Mouse (Mus musculus) heart, embryonic 10.5 days (tissue): ENCODE data around the gene Pex5. TPM values are rescaled to one million over a fixed set of nuclear protein-coding genes. Genes with fewer than 3 reads are reported as not detected.

Experiments used
- DNase-seq: peaks from one replicate; pipeline ENCODE4 v3.0.0-alpha.2; 2017; ENCODE audit warnings: low spot score
- H3K27ac ChIP-seq: fragments of 300-500 bp; sonication (generic); 2 replicates; pipeline ENCODE4 v1.5.1; 2016; ENCODE audit warnings: mild to moderate bottlenecking
- H3K27me3 ChIP-seq: fragments of 300-500 bp; sonication (generic); 2 replicates; pipeline ENCODE4 v1.6.1; 2016; ENCODE audit warnings: mild to moderate bottlenecking; ENCODE audit not compliant: poor library complexity, insufficient read depth, severe bottlenecking
- H3K36me3 ChIP-seq: fragments of 300-500 bp; sonication (generic); 2 replicates; pipeline ENCODE4 v1.6.1; 2016; ENCODE audit warnings: mild to moderate bottlenecking, moderate library complexity
- H3K4me1 ChIP-seq: fragments of 300-500 bp; sonication (generic); 2 replicates; pipeline ENCODE4 v1.6.1; 2016; ENCODE audit warnings: mild to moderate bottlenecking
- H3K4me3 ChIP-seq: fragments of 300-500 bp; sonication (generic); 2 replicates; pipeline ENCODE4 v1.5.1; 2016; ENCODE audit warnings: mild to moderate bottlenecking, moderate library complexity
- H3K9me3 ChIP-seq: fragments of 300-500 bp; sonication (generic); 2 replicates; pipeline ENCODE4 v1.6.1; 2016; ENCODE audit warnings: mild to moderate bottlenecking, moderate library complexity
- WGBS: fragments of 180-500 bp; shearing (Covaris S2); methylation state at CpG from one replicate; pipeline ENCODE4 v1.1.7; 2016; 5-methylcytosine and 5-hydroxymethylcytosine counted together
- polyA plus RNA-seq: library from polyadenylated mRNA; unstranded; fragments of >200 nt; fragmentation: Nextera tagmentation; extraction: Ambion mirVana; gene quantifications from 2 replicates; pipeline ENCODE4 v1.2.1, GENCODE M21; 2016

Gene Pex5
- polyA plus RNA-seq, 1 experiment from 2014 or later = 31.9 TPM

DNA sequence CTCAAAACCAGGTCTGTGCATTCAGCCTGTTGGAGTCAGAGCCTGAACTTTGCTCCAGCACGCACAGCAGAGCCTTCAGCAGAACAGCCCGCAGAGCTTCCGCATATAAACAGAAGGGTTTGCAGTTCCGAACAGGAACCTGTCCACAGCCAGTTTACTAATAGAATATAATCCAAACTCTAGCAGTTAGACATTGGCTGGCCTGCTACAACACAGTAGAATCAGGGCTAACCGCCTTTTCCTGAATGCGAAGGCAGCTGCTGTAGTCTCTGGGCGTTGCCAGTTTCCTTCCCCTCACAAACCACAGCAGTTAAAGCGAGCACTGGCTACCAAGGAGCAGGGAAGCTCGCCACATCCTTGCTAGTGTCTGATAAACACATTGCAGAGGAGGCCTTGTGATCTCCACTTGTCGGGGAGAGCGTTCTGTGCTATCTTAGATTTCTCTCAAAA, 39.4 kb downstream of the Pex5 start:
- Histone ChIP-seq H3K27me3 (no peaks in the 10 kb centered on the region), H3K27ac (no peak overlapping the region), H3K36me3 (no peaks in the 10 kb centered on the region), H3K4me3 (no peak overlapping the region), H3K9me3 (no peaks in the 10 kb centered on the region), H3K4me1 (no peaks in the 10 kb centered on the region)
- WGBS = 58% methylated on average over 11 of the region's 11 CpGs
- no peak for DNase-seq

DNA sequence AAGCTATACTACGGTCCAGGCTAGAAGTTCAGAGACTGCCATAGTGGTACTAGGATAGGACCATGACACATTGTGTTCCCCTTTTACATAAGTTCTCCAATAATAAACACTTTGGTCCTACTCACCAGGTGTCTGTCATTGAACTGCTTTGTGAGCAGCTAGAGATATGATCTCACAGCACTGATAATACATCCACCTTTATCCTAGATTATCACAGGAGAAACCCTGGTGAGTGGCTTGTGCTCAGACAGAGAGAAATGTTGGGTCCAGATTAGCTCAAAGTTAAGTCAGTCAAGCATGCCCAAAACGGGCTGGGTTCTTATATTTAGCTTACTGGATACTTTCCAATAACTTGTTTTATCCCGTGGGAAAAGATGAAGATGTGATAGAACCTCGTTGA, 40.2 kb downstream of the Pex5 start:
- H3K27ac ChIP-seq = no peak overlapping the region

DNA sequence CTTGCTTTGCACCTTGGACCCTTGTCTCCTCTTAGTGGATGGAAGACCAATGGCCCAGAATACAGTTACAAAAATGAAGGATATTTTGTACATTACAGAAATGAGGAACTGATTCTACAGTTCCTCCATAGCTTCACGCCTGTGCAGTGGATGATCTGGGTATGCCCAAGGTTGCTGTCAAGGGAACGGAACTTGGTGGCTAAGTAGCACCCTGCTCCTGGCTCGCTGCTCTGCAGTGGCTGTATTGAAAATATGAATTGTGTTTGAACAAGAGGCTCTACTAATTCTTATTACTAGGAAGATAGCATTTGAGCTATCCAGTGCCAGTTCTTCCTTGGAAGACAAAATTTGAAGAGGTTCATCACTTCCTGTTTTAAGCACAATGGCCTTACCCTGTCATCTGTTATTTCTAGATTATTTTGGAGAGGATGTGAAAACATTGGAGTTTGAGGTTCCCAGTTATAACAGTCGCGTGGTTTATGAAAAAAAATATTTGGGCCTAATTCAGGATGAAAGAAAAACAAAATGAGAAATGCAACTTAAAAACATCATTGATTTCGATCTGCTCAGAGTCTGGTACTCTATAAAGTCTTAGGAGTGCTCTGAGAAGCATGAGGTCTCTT, 41.2 kb downstream of the Pex5 start:
- no peak for DNase-seq
- no peaks in the 10 kb centered on the region for H3K36me3 ChIP-seq
- WGBS = 85% methylated on average over 6 of the region's 6 CpGs
- no peaks in the 10 kb centered on the region for H3K9me3 ChIP-seq
- no peak overlapping the region for H3K27ac ChIP-seq
- H3K4me1 ChIP-seq = no peaks in the 10 kb centered on the region
- H3K4me3 ChIP-seq = no peak overlapping the region
- H3K27me3 ChIP-seq = no peaks in the 10 kb centered on the region

More for the DNA sequence above, 40.2 kb downstream of the Pex5 start:
- Histone ChIP-seq H3K4me3 (no peak overlapping the region), H3K9me3 (no peaks in the 10 kb centered on the region), H3K36me3 (no peaks in the 10 kb centered on the region), H3K27me3 (no peaks in the 10 kb centered on the region), H3K4me1 (no peaks in the 10 kb centered on the region)
- no peak for DNase-seq
- 79% methylated on average over 4 of the region's 4 CpGs for WGBS

DNA sequence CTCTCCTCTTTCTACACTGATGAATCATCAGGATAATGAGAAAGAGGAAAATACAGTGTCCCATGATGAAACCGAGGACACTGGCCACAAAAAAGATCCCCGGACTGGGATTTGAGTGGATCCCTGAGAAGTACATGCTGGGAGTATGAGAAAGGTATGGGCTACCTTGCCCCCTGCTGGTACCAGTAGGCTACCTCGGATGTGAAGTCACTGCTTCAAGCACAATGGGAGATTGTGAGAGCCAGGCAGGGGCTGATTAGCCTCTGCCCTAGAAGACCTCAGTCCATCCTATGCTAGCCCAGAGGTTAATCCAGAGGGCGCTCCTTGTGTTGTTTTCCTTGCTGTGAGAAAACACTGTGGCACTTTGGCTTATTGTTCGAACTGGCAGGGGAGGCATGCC, 50.5 kb downstream of the Pex5 start:
- no peak for DNase-seq
- H3K9me3 ChIP-seq = no peaks in the 10 kb centered on the region
- H3K27me3 ChIP-seq = no peaks in the 10 kb centered on the region
- 57% methylated on average over 5 of the region's 5 CpGs for WGBS
- no peaks in the 10 kb centered on the region for H3K4me1 ChIP-seq
- no peaks in the 10 kb centered on the region for H3K36me3 ChIP-seq
- no peak overlapping the region for H3K27ac ChIP-seq
- H3K4me3 ChIP-seq = no peak overlapping the region

DNA sequence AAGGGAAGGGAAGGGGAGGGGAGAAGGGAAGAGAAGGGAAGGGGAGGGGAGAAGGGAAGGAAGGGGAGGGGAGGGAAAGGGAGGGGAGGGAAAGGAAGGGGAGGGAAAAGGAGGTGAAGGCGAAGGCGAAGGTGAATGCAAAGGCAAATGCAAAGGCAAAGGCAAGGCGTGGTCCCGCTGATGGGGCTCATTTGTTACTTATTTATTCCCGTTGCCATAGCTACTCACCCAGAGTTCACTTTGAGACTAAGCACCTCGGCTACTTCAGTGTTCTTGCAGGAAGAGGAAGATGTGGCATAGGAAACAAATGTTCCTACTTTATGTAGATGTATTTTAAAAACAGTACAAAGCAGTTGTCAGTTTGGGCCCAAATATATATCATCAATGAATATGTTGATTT, 54.3 kb downstream of the Pex5 start:
- no peak overlapping the region for H3K27ac ChIP-seq
- no peaks in the 10 kb centered on the region for H3K9me3 ChIP-seq
- H3K27me3 ChIP-seq = no peaks in the 10 kb centered on the region
- H3K4me1 ChIP-seq = no peaks in the 10 kb centered on the region
- no peaks in the 10 kb centered on the region for H3K36me3 ChIP-seq
- DNase-seq = no peak
- no peak overlapping the region for H3K4me3 ChIP-seq
- 53% methylated on average over 6 of the region's 6 CpGs for WGBS

DNA sequence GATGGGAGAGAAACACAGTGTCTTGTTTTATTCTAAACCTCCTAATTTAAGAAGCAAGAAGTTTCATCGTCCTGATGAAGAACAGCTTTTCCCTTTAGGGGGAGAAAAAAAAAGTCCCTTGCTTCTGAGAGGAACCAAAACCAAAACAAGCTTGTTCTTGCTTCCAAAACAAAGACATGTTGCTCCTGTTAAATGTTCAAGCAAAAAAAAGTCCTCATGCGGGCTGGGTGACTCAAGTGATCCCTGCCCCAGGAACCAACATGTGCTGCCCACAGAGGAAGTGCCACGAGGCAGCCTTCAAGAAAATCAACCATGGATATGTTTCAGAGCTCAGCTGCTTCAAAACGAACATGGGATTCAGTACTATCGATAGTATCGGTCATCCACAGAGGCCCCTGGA, 55.9 kb downstream of the Pex5 start:
- WGBS = 80% methylated on average over 6 of the region's 6 CpGs
- H3K4me3 ChIP-seq = no peak overlapping the region
- DNase-seq = no peak
- no peak overlapping the region for H3K27ac ChIP-seq
- H3K27me3 ChIP-seq = no peaks in the 10 kb centered on the region
- no peaks in the 10 kb centered on the region for H3K9me3 ChIP-seq
- H3K4me1 ChIP-seq = no peaks in the 10 kb centered on the region
- H3K36me3 ChIP-seq = no peaks in the 10 kb centered on the region

DNA sequence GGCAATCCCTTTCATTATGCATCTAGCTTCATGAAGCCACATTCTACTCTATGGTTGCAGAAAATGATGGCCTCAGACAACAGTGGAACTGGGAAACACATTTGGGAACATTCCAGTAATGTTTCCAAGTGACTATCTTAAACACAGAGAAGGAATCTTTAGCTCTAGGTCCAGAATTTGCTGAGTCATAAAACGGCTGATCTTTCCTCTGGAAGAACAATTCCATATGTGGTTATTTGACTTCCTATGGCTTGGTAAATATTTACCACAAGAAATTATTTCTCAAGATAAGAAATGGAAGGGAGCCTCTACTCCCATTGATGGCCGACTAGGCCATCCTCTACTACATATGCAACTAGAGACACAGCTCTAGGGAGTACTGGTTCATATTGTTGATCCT, 61.6 kb downstream of the Pex5 start:
- H3K36me3 ChIP-seq = no peaks in the 10 kb centered on the region
- no peaks in the 10 kb centered on the region for H3K9me3 ChIP-seq
- no peaks in the 10 kb centered on the region for H3K4me1 ChIP-seq
- DNase-seq = no peak
- H3K27me3 ChIP-seq = no peaks in the 10 kb centered on the region
- 74% methylated on average over 2 of the region's 2 CpGs for WGBS
- no peak overlapping the region for H3K4me3 ChIP-seq
- H3K27ac ChIP-seq = no peak overlapping the region

Other genes starting within 250 kb of the Pex5 start
- not detected in 2 replicates for gene Vmn2r27, start 183.2 kb downstream of the Pex5 start, polyA plus RNA-seq
- gene Cd163, start 110.4 kb downstream of the Pex5 start, polyA plus RNA-seq = not detected in 2 replicates
- 1.3 and 3.3 TPM in 2 replicates for gene Clstn3, start 49.7 kb upstream of the Pex5 start, polyA plus RNA-seq
- gene C1rl, start 78.0 kb upstream of the Pex5 start, polyA plus RNA-seq = 0.39 and 0.83 TPM in 2 replicates
- gene C1ra, start 97.3 kb upstream of the Pex5 start, polyA plus RNA-seq = 0.05 and 0.31 TPM in 2 replicates
- gene C1s1, start 127.3 kb upstream of the Pex5 start, polyA plus RNA-seq = 0.34 and 2.2 TPM in 2 replicates
- not detected in 2 replicates for gene C1rb, start 155.2 kb upstream of the Pex5 start, polyA plus RNA-seq
- 0.06 TPM in 1 of 2 replicates, not detected in the other for gene C1s2, start 221.0 kb upstream of the Pex5 start, polyA plus RNA-seq
- 45.2 and 53.8 TPM in 2 replicates for gene Lpcat3, start 248.0 kb upstream of the Pex5 start, polyA plus RNA-seq